Mouse (Mus musculus): ENCODE measurements at regions not wholly inside any gene's neighbourhood (a gene's known extent, or its start where the extent isn't known, plus 50 kb on each side); places are given as distances from the start of the nearest gene placed in this dataset.

DNA sequence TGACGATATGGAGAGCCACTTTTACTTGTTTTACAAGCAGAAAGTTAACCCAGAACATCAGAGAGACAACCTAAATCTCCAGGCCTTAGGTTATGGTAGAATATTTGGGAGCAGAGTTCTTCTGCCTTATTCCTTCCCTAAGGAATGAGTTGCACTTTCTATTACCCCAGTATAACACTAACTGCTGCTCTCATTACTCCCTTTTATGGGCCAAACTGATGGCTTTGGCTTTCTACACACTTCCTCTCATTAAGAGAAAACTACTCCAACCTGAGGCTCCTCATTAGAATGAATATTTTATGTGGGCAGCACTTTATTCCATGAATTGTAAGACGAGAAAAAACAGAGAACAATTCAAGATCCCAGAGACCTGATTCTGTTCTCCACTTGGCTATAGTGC, 289.0 kb upstream of the Tnc start:
- ATAC-seq (ENCODE audit: low TSS enrichment) = no peak

DNA sequence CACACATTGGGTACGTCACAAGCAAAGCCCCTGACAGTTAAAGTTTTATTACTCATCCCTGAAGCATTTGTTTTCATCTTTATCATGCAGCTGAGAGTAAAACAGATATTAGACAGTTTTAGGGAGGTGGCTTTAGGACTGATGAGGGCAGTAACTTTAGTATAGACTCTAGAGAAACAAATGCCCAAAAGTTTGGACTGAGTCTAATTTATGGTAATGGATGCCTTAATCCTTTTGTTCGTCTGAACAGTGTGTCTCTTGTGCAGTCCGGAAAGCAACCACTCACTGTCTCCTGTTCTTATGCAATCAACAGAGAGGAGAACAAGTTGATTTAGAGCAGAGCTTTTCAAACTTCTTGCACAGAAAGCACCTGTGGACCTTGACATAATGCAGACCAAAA, 283.4 kb upstream of the Tnc start:
- ATAC-seq (ENCODE audit: low TSS enrichment) = no peak

GRCm38 (mm10) chr4:64324391-64324790, 277.6 kb upstream of the Tnc start:
- no peak for ATAC-seq (ENCODE audit: low TSS enrichment)

DNA sequence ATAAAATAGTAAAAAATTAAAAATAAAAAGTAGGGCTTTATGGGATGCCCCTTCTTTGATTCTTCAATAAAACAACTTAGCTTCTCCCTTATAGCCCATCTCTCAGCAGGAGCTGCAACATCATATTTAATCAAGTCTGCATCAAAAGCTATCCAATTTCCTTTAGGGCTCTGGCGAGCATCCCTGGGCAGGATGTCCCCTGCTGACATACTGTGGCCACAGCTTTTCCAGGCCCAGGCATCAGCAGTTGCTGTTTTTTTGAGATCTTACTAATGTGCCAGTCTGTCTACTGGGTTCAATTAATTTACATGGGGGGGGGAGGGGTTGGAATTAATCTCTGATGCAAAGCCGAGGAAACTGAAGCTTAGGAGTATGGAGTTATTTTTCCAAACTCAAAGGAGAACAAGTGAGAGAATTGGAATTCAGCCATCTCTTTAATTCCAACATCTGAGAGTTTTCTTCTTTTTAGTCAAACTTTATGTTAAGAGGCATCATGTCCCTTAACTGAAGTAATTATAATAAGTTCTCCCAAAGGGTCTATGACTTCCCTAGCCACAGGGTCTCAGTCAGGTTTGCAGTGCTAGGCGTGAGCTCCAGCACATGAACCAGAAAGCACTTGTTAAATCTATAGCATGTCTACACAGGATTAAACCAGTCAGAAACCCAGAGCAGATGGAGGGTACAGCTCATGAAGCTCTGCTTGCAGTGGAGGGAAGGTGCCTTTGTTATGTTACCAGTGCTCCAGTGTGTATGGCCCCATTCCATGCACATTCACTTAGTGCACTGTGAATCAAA, 269.9 kb upstream of the Tnc start:
- no peak for ATAC-seq (ENCODE audit: low TSS enrichment)

DNA sequence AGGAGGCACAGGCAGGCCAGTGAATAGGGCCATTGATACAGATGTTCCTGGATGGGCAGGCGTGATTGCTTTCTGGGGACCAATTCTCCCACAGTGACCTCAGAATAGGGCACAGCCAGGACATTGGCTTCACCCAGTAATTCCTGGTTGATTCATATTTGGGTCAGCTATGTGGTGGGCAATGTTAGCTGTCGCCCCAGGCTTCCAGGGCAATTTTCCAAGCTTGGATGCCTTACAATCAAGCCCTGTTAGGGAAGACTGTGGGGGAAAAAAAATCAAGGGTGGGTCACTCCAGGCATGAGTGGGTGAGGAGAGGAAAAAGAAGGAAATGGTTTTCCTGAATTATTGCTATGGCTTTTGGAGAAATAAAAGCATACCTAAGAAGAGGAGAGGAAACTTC, 250.1 kb upstream of the Tnc start:
- no peak for ATAC-seq (ENCODE audit: low TSS enrichment)

DNA sequence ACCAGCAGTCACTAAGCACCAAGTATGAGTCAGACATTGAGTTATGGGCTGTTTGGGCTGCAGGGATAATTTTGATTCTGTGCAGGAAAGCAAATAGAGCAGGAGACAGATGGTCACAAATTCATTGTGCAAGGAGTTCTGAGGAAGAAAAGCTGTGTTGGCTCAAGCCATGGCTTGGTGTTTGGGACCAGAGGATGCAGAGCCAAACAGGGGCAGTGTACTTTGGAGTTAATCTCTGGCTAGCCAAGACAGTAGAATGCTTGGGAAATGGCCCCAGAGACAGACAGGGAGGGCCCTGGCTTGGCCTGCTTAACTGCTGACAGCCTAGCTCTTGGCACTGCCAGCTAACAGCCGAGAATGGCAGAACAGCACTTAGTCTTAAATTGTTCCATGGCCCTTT, 235.7 kb upstream of the Tnc start:
- ATAC-seq (ENCODE audit: low TSS enrichment) = peak; percentile 92

GRCm38 (mm10) chr4:64276980-64277379, 230.2 kb upstream of the Tnc start:
- no peak for ATAC-seq (ENCODE audit: low TSS enrichment)

DNA sequence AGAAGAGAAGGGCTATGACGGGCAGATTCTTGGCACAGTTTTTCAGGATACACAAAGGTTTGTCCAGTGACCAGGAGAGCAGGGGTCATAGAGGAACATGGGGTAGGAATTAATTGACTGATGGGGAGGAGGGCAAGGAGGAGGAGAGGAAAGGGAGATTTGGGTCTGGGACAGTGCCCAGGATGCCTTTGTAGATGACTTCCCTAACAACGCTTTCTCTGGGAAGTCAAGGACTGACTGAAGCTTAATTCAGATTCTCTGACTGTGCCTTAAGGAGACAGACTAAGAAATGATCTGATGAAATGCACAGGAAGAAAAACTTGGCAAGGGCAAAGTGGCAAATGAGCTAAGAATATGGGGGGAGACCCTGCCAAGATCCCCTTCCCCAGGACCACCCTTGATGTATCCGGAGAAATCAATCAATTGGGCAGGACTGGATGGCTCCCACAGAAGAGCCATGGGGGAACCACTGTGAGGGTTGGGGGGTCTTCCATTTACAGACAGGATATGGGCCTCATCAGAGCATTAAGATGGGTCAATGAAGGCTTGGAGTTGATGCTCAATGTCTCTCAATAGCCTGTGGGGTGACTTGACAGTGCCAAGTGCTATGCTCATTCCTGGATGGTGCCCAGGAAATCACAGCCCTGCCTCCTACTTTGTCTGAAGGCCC, 227.6 kb upstream of the Tnc start:
- ATAC-seq (ENCODE audit: low TSS enrichment) = no peak

- peak; percentile 74 for ATAC-seq (ENCODE audit: low TSS enrichment)
Observed at GRCm38 (mm10) chr4:64269846-64270245, 223.0 kb upstream of the Tnc start.

DNA sequence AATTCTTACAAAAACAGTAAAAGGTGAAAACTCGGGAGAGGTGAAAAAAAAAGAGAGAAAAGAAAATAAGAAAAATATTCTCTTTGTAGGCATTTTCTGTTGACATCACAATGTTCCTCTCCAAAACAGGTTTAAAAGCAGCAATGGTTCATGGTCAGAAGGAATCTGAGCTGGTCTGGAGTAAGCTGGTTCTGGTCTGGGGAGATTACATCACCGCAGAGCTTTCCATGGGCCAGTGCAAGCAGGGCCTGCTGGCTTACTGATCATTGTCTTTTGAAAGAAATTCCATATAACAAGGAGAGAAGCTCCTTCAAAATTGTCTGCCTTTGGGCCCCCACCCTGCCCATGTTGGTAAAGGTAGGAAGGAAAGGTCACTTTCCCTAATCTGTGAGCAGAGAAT, 222.3 kb upstream of the Tnc start:
- ATAC-seq (ENCODE audit: low TSS enrichment) = no peak

GRCm38 (mm10) chr4:64260473-64260872, 213.7 kb upstream of the Tnc start:
- ATAC-seq (ENCODE audit: low TSS enrichment) = no peak

- no peak for ATAC-seq (ENCODE audit: low TSS enrichment)
Observed at GRCm38 (mm10) chr4:64260188-64260444, 213.3 kb upstream of the Tnc start.

DNA sequence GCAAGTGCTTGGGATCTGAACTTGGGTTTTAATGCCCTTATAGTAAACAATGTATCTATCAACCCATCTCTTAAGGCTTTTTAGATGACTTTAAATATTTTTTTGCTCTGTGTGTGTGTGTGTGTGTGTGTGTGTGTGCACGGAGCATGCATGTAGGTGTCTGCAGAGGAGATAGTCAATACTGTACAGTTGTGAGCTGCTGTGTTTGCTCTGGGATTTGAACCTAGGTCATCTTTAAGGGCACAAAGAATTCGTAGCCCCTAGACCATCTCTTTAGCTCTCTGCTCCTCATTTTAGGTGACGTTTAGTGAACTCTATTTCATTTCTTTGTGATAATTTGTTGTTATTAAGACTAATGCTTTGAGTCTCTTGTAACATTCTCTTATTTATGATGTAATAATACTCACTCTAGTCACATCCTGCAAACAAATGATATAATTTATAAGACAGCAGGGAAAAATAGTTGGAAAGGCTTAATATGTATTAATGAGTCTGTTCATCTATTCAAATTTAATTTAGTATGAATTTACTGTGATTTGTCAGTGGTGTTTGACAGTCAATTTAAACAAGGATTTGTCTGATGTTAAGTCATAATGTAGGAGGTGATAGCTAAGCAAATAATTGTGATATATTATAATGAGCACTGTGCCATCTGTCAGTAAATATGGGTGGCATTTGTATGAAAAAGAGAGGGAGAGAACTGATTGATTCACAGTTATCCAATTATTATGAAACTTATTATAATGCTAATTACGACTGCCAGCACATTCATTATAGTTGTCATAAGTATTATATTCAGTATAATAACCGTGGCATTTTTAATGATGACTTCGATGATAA, 212.8 kb upstream of the Tnc start:
- ATAC-seq (ENCODE audit: low TSS enrichment) = no peak

GRCm38 (mm10) chr4:64255253-64255652, 208.4 kb upstream of the Tnc start:
- no peak for ATAC-seq (ENCODE audit: low TSS enrichment)

GRCm38 (mm10) chr4:64250691-64251090, 203.9 kb upstream of the Tnc start:
- ATAC-seq (ENCODE audit: low TSS enrichment) = peak; percentile 52

- no peak for ATAC-seq (ENCODE audit: low TSS enrichment)
Observed at GRCm38 (mm10) chr4:64238196-64238740, 191.5 kb upstream of the Tnc start.

- 0 out of 2 replicates have a peak, but pooled peaks have one; percentile 27 for ATAC-seq (ENCODE audit: low TSS enrichment)
Observed at GRCm38 (mm10) chr4:64235534-64235933, 188.7 kb upstream of the Tnc start.

- peak; percentile 27; the same call in 1 of the 2 replicates for ATAC-seq (ENCODE audit: low TSS enrichment)
Observed at GRCm38 (mm10) chr4:64232159-64232558, 185.3 kb upstream of the Tnc start.

DNA sequence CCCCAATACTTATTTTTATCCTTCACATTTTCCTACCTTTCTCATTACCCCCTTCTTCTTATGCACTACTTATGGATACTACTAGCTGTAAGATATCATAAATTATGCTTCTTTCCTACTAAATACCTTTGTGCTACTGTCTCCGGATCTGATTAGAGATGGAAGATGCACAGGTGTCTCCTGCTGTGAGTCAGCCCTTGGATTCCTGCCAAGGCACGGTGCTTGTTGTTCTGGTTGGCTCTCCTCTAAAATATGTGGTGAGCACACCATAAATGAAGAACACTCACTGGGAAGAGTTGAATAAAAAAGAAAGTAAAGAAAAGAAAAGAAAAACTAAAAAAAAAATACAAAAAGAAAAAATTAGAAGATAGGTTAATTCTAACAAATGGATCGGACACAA, 181.5 kb upstream of the Tnc start:
- no peak for ATAC-seq (ENCODE audit: low TSS enrichment)

DNA sequence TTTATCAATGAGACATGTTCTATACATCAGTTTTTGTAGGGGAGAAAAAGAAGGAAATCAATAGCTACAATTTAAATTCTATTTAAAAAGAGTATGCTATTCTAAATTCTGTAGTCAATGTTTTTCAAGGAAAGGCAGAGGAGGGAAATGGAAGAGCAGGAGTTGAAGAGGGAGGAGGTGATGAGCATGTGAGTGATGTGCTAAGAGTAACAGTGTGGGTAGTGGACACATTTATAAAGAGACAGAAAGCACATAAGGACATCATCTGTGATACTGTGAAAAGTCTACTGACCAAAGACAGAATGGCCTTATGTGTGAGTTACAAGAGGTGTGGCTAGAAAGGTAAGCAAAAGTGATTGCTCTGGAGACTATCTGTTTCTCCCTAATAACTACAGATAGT, 179.8 kb upstream of the Tnc start:
- ATAC-seq (ENCODE audit: low TSS enrichment) = peak; percentile 90

DNA sequence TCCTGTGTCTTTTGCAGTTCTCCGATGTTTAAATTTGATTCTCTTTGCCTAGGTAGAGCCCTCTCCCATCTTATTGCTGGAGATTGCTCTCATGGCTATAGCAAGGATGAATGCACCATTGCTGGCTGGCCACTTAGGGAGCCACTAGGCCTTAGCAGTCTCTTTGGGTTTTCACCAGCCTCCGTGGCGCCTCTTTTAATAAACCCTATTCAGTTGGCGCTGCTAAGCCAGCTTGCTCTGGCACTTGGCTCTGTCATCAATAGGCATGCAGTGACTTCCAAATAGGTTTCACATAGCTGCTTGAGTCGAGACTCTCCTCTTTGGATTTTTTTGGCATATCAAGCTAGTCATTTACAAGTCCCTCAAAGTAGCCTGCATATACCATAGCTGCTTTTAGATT, 178.1 kb upstream of the Tnc start:
- ATAC-seq (ENCODE audit: low TSS enrichment) = peak; percentile 65

GRCm38 (mm10) chr4:64219802-64220201, 173.0 kb upstream of the Tnc start:
- ATAC-seq (ENCODE audit: low TSS enrichment) = no peak

Data from frontal cortex, adult (tissue).